ENCODE assay signal across 7 mouse cellular contexts in genomic region chr5:113772450-113772895, GRCm38 (mm10). TPM values are rescaled to one million over a fixed set of nuclear protein-coding genes. Genes with fewer than 3 reads are reported as not detected.
A peak's percentile ranks its signal among the peaks of the same experiment; 100 is the strongest.
DNase-seq lines count a peak whose midpoint lies in the region; ATAC-seq and TF ChIP-seq lines count a peak whose summit lies in the region.

Gene Sart3, minus strand, starts transcription at chr5:113772510.
Gene Iscu, plus strand, starts transcription at chr5:113772748.

- DNase-seq in adrenal gland, postnatal 10 days, result peak; percentile 98
- peak; percentile 97 for DNase-seq in embryonic facial prominence, embryonic 10.5 days (ENCODE audit: low spot score)
- DNase-seq in gonadal fat pad, adult 2 months (ENCODE audit: low read depth), result peak; percentile 33
- peak; percentile 96 for DNase-seq in left cerebral cortex, postnatal 4 days

- H3K4me2 ChIP-seq in intestine, postnatal 0 days (replicated peaks; ENCODE audit: low read depth), result peak within 1 kb of the TSS; percentile 92
- peak within 1 kb of the TSS; percentile 96 for H3K4me2 ChIP-seq in midbrain, embryonic 12.5 days (replicated peaks)

- TF ChIP-seq POLR2A in small intestine, adult 2 months (IDR thresholded peaks at IDR 0.05; ENCODE audit: low read depth, low read length), result peak; percentile 56; the same call in 1 of the 2 replicates

- no peaks in the 10 kb centered on the region for H3K27me3 ChIP-seq in embryonic facial prominence, embryonic 10.5 days (replicated peaks; ENCODE audit: low read depth, poor library complexity, severe bottlenecking)
- H3K27me3 ChIP-seq in intestine, postnatal 0 days (replicated peaks; ENCODE audit: control insufficient read depth, insufficient read depth, low read length), result no peaks in the 10 kb centered on the region
- H3K27me3 ChIP-seq in midbrain, embryonic 12.5 days, result no peaks in the 10 kb centered on the region
- H3K27me3 ChIP-seq in small intestine, adult 2 months (ENCODE audit: control insufficient read depth, insufficient read depth, low read length), result no peaks in the 10 kb centered on the region

- H3K9ac ChIP-seq in intestine, postnatal 0 days (ENCODE audit: low read depth, low read length), result peak within 1 kb of the TSS; percentile 90
- peak within 1 kb of the TSS; percentile 92 for H3K9ac ChIP-seq in midbrain, embryonic 12.5 days (replicated peaks)

- H3K27ac ChIP-seq in embryonic facial prominence, embryonic 10.5 days (replicated peaks), result peak within 1 kb of the TSS; percentile 99
- H3K27ac ChIP-seq in intestine, postnatal 0 days (ENCODE audit: low read depth, low read length), result peak within 1 kb of the TSS; percentile 94
- peak within 1 kb of the TSS; percentile 99 for H3K27ac ChIP-seq in midbrain, embryonic 12.5 days (replicated peaks)
- peak within 1 kb of the TSS; percentile 94 for H3K27ac ChIP-seq in small intestine, adult 2 months (ENCODE audit: insufficient read depth, low read depth, low read length)

- peaks cover 56% of the 10 kb centered on the region for H3K36me3 ChIP-seq in embryonic facial prominence, embryonic 10.5 days (replicated peaks)
- peaks cover 40% of the 10 kb centered on the region for H3K36me3 ChIP-seq in intestine, postnatal 0 days (ENCODE audit: control insufficient read depth, insufficient read depth)
- H3K36me3 ChIP-seq in midbrain, embryonic 12.5 days, result peaks cover 48% of the 10 kb centered on the region
- H3K36me3 ChIP-seq in small intestine, adult 2 months (ENCODE audit: control insufficient read depth, insufficient read depth, low read length), result peaks cover 28% of the 10 kb centered on the region

- H3K4me3 ChIP-seq in embryonic facial prominence, embryonic 10.5 days, result peak within 1 kb of the TSS; percentile 100
- H3K4me3 ChIP-seq in intestine, postnatal 0 days (ENCODE audit: low read depth, low read length), result peak within 1 kb of the TSS; percentile 99
- H3K4me3 ChIP-seq in midbrain, embryonic 12.5 days, result peak within 1 kb of the TSS; percentile 100
- peak within 1 kb of the TSS; percentile 89 for H3K4me3 ChIP-seq in small intestine, adult 2 months (ENCODE audit: low read depth, low read length)

- under 1% methylated on average over 49 of the region's 49 CpGs for WGBS in embryonic facial prominence, embryonic 10.5 days
- under 1% methylated on average over 49 of the region's 49 CpGs for WGBS in intestine, postnatal 0 days
- 0% methylated on average over 48 of the region's 49 CpGs for WGBS in midbrain, embryonic 12.5 days
- under 1% methylated on average over 49 of the region's 49 CpGs for WGBS in small intestine, adult 2 months

- peaks cover 32% of the 10 kb centered on the region for H3K4me1 ChIP-seq in embryonic facial prominence, embryonic 10.5 days
- 0 out of 2 replicates have a peak, but pooled peaks cover 4% of the 10 kb centered on the region for H3K4me1 ChIP-seq in intestine, postnatal 0 days (replicated peaks; ENCODE audit: control insufficient read depth, insufficient read depth, low read length)
- peaks cover 31% of the 10 kb centered on the region for H3K4me1 ChIP-seq in midbrain, embryonic 12.5 days
- peaks cover 12% of the 10 kb centered on the region; the same call in 1 of the 2 replicates for H3K4me1 ChIP-seq in small intestine, adult 2 months (ENCODE audit: control insufficient read depth, insufficient read depth, insufficient read length, low read length)

- no peak for TF ChIP-seq CTCF in intestine, postnatal 0 days (IDR thresholded peaks at IDR 0.05; ENCODE audit: low read depth)
- no peak for TF ChIP-seq CTCF in small intestine, adult 2 months (IDR thresholded peaks at IDR 0.05; ENCODE audit: extremely low read depth, insufficient read length, insufficient replicate concordance, low read depth, low read length)

- ATAC-seq in intestine, postnatal 0 days, result peak; percentile 85
- ATAC-seq in midbrain, embryonic 12.5 days (ENCODE audit: low FRiP score, low read depth), result peak; percentile 84

- no peaks in the 10 kb centered on the region for H3K9me3 ChIP-seq in embryonic facial prominence, embryonic 10.5 days
- H3K9me3 ChIP-seq in intestine, postnatal 0 days (ENCODE audit: control insufficient read depth), result no peaks in the 10 kb centered on the region
- H3K9me3 ChIP-seq in midbrain, embryonic 12.5 days, result no peaks in the 10 kb centered on the region

- intact Hi-C loops in left cerebral cortex, postnatal 4 days (cut with DNase I), result loop anchor here (5.0 to 10.0 kb wide), 2 partner anchors 45 to 172 kb away; no protein-coding TSS in a partner anchor

RNA-seq across cellular contexts. Expression of gene Sart3, which starts in this region (rescaled TPM):
- total RNA-seq in adrenal gland, postnatal 10 days (2021), result 10 to 100 TPM; 26.3 to 31.3 TPM
- 79.0 and 80.9 TPM in 2 replicates for polyA plus RNA-seq in embryonic facial prominence, embryonic 10.5 days (2016; fragmentation: Nextera tagmentation; extraction: Ambion mirVana)
- polyA plus RNA-seq in gonadal fat pad, adult 2 months (2012; rRNA removed), result 15.4 and 19.2 TPM in 2 replicates
- polyA plus RNA-seq in intestine, postnatal 0 days (2015; fragmentation: Nextera tagmentation; extraction: Ambion mirVana), result 9.1 and 9.2 TPM in 2 replicates
- total RNA-seq in left cerebral cortex, postnatal 4 days (2021), result 10 to 100 TPM; 46.8 to 50.1 TPM
- polyA plus RNA-seq in midbrain, embryonic 12.5 days (2016; fragmentation: Nextera tagmentation; extraction: Ambion mirVana), result 80.7 and 81.6 TPM in 2 replicates
- polyA plus RNA-seq in small intestine, adult 2 months (2012; rRNA removed), result 9.3 and 10.7 TPM in 2 replicates

RNA-seq across cellular contexts. Expression of gene Iscu, which starts in this region (rescaled TPM):
- 100 to 1,000 TPM; 344 to 362 TPM for total RNA-seq in adrenal gland, postnatal 10 days (2021)
- polyA plus RNA-seq in embryonic facial prominence, embryonic 10.5 days (2016; fragmentation: Nextera tagmentation; extraction: Ambion mirVana), result 99.7 and 103 TPM in 2 replicates
- polyA plus RNA-seq in gonadal fat pad, adult 2 months (2012; rRNA removed), result 139 and 177 TPM in 2 replicates
- 133 and 145 TPM in 2 replicates for polyA plus RNA-seq in intestine, postnatal 0 days (2015; fragmentation: Nextera tagmentation; extraction: Ambion mirVana)
- total RNA-seq in left cerebral cortex, postnatal 4 days (2021), result 10 to 100 TPM; 39.9 to 43.0 TPM
- 113 and 117 TPM in 2 replicates for polyA plus RNA-seq in midbrain, embryonic 12.5 days (2016; fragmentation: Nextera tagmentation; extraction: Ambion mirVana)
- polyA plus RNA-seq in small intestine, adult 2 months (2012; rRNA removed), result 31.2 and 57.5 TPM in 2 replicates

Comparison
In these comparisons a context has a peak if more than half of its experiments do, and no peak if none do; other contexts are left out.
1. Peak in every context shown above with its lines: DNase-seq, ATAC-seq, H3K4me3 ChIP-seq and H3K27ac ChIP-seq.
2. RNA of gene Iscu (total RNA-seq): 344 to 362 TPM in adrenal gland, postnatal 10 days; 39.9 to 43.0 TPM in left cerebral cortex, postnatal 4 days; every median in the first group is over 4 times any median in the second.
3. DNase-seq: peak in every context shown above with its lines; median percentile 98 in adrenal gland, postnatal 10 days; 97 in embryonic facial prominence, embryonic 10.5 days; 96 in left cerebral cortex, postnatal 4 days; 33 in gonadal fat pad, adult 2 months.